30 mouse cellular contexts compared by ENCODE assay signal in the genomic region with DNA sequence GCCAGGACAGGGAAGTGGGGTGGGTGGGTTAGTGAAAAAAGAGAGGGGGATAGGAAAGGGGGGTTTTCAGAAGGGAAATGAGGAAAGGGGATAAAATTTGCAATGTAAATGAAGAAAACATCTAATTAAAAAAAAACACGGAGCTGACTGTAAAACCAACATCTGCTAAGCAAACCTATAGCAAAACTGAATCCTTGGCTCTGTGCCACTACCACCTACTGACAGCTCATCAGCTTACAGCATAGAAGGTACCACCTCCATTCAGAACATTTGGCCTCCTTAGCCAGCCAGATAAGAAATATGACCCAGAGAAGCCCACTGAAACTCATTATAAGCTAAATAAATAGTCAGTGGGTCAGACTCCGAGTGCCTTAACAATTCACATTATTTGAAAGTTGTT.
DNase-seq lines count a peak whose midpoint lies in the region; ATAC-seq and TF ChIP-seq lines count a peak whose summit lies in the region.
"Had no signal": no experiment of that assay in that cellular context is flagged by ENCODE, and none has a peak within 500 bp of the region (broad histone marks: within the 10 kb centered on the region; RNA-seq: fewer than 3 reads in every experiment).

No protein-coding gene starts in this region.

- no peaks in the 10 kb centered on the region for H3K36me3 ChIP-seq in hindbrain, postnatal 0 days (ENCODE audit: insufficient read depth, low read length)
- H3K36me3 ChIP-seq in hindbrain, embryonic 10.5 days: no peaks in the 10 kb centered on the region
- H3K36me3 ChIP-seq in midbrain, postnatal 0 days (ENCODE audit: insufficient read depth, low read length): no peaks in the 10 kb centered on the region
- no peaks in the 10 kb centered on the region for H3K36me3 ChIP-seq in midbrain, embryonic 16.5 days (ENCODE audit: control insufficient read depth, insufficient read depth, low read length)
- H3K36me3 ChIP-seq in stomach, postnatal 0 days (ENCODE audit: control insufficient read depth, insufficient read depth, low read length): no peaks in the 10 kb centered on the region
- H3K36me3 ChIP-seq: embryonic facial prominence, embryonic 13.5 days; heart, embryonic 10.5 days; hindbrain, embryonic 15.5 days; liver, embryonic 15.5 days; lung, embryonic 15.5 days; neural tube, embryonic 15.5 days had no signal

- no peak for TF ChIP-seq CTCF in hindbrain, postnatal 0 days (IDR thresholded peaks at IDR 0.05; ENCODE audit: low read depth)
- no peak for TF ChIP-seq CTCF in midbrain, postnatal 0 days (IDR thresholded peaks at IDR 0.05)
- TF ChIP-seq CTCF in stomach, postnatal 0 days (IDR thresholded peaks at IDR 0.05; ENCODE audit: low read depth): no peak

- H3K9ac ChIP-seq in hindbrain, postnatal 0 days (replicated peaks; ENCODE audit: low read length): no peak overlapping the region
- H3K9ac ChIP-seq in midbrain, postnatal 0 days (replicated peaks; ENCODE audit: low read length, poor library complexity, severe bottlenecking): no peak overlapping the region
- no peak overlapping the region for H3K9ac ChIP-seq in midbrain, embryonic 16.5 days (ENCODE audit: low read depth, low read length)
- no peak overlapping the region for H3K9ac ChIP-seq in stomach, postnatal 0 days (ENCODE audit: low read length)
- H3K9ac ChIP-seq: embryonic facial prominence, embryonic 13.5 days; hindbrain, embryonic 15.5 days; liver, embryonic 15.5 days; lung, embryonic 15.5 days; neural tube, embryonic 15.5 days had no signal

- WGBS in hindbrain, postnatal 0 days: 33% methylated on average over 2 of the region's 2 CpGs
- 65% methylated on average over 2 of the region's 2 CpGs for WGBS in hindbrain, embryonic 10.5 days
- WGBS in midbrain, postnatal 0 days: 43% methylated on average over 2 of the region's 2 CpGs
- 42% methylated on average over 2 of the region's 2 CpGs for WGBS in midbrain, embryonic 16.5 days
- 37% methylated on average over 2 of the region's 2 CpGs for WGBS in stomach, postnatal 0 days

- H3K4me2 ChIP-seq in hindbrain, postnatal 0 days (ENCODE audit: low read depth, low read length): no peak overlapping the region
- H3K4me2 ChIP-seq in midbrain, postnatal 0 days (ENCODE audit: low read depth, low read length, poor library complexity, severe bottlenecking): no peak overlapping the region
- no peak overlapping the region for H3K4me2 ChIP-seq in midbrain, embryonic 16.5 days (ENCODE audit: low read length)
- H3K4me2 ChIP-seq in stomach, postnatal 0 days (replicated peaks; ENCODE audit: low read depth): no peak overlapping the region
- H3K4me2 ChIP-seq: embryonic facial prominence, embryonic 13.5 days; hindbrain, embryonic 15.5 days; liver, embryonic 15.5 days; lung, embryonic 15.5 days; midbrain, embryonic 11.5 days; neural tube, embryonic 15.5 days had no signal

- ATAC-seq in hindbrain, postnatal 0 days: no peak
- no peak for ATAC-seq in midbrain, postnatal 0 days (ENCODE audit: low FRiP score)
- ATAC-seq in midbrain, embryonic 16.5 days: no peak
- ATAC-seq in stomach, postnatal 0 days (ENCODE audit: low FRiP score, low TSS enrichment): no peak
- ATAC-seq: Patski had no signal

- no peak for TF ChIP-seq EP300 in stomach, postnatal 0 days (optimal IDR thresholded peaks at IDR 0.05)

- H3K9me3 ChIP-seq in hindbrain, postnatal 0 days (ENCODE audit: low read length): no peaks in the 10 kb centered on the region
- no peaks in the 10 kb centered on the region for H3K9me3 ChIP-seq in hindbrain, embryonic 10.5 days
- no peaks in the 10 kb centered on the region for H3K9me3 ChIP-seq in midbrain, postnatal 0 days (ENCODE audit: low read length)
- no peaks in the 10 kb centered on the region for H3K9me3 ChIP-seq in midbrain, embryonic 16.5 days (replicated peaks; ENCODE audit: control insufficient read depth, low read length, poor library complexity, severe bottlenecking)
- no peaks in the 10 kb centered on the region for H3K9me3 ChIP-seq in stomach, postnatal 0 days (ENCODE audit: control insufficient read depth, low read length)
- H3K9me3 ChIP-seq: embryonic facial prominence, embryonic 13.5 days; heart, embryonic 10.5 days; hindbrain, embryonic 15.5 days; liver, embryonic 15.5 days; lung, embryonic 15.5 days; neural tube, embryonic 15.5 days had no signal

- no peak overlapping the region for H3K4me3 ChIP-seq in hindbrain, postnatal 0 days (ENCODE audit: low read length)
- no peak overlapping the region for H3K4me3 ChIP-seq in hindbrain, embryonic 10.5 days
- no peak overlapping the region for H3K4me3 ChIP-seq in midbrain, postnatal 0 days (ENCODE audit: low read depth, low read length)
- H3K4me3 ChIP-seq in midbrain, embryonic 16.5 days (ENCODE audit: low read depth, low read length): no peak overlapping the region
- no peak overlapping the region for H3K4me3 ChIP-seq in stomach, postnatal 0 days (ENCODE audit: low read depth, low read length)
- H3K4me3 ChIP-seq: embryonic facial prominence, embryonic 13.5 days; erythroblast, embryonic 14.5 days; heart, embryonic 10.5 days; hindbrain, embryonic 15.5 days; layer of hippocampus, adult 2 months; liver, embryonic 15.5 days; lung, embryonic 15.5 days; neural tube, embryonic 15.5 days had no signal

- H3K4me1 ChIP-seq in hindbrain, postnatal 0 days (ENCODE audit: insufficient read depth, low read length): no peaks in the 10 kb centered on the region
- no peaks in the 10 kb centered on the region for H3K4me1 ChIP-seq in hindbrain, embryonic 10.5 days (replicated peaks)
- H3K4me1 ChIP-seq in midbrain, postnatal 0 days (ENCODE audit: insufficient read depth, low read length): no peaks in the 10 kb centered on the region
- H3K4me1 ChIP-seq in midbrain, embryonic 16.5 days (ENCODE audit: control insufficient read depth, insufficient read depth, low read length): no peaks in the 10 kb centered on the region
- no peaks in the 10 kb centered on the region for H3K4me1 ChIP-seq in stomach, postnatal 0 days (replicated peaks; ENCODE audit: control insufficient read depth, insufficient read depth)
- H3K4me1 ChIP-seq: embryonic facial prominence, embryonic 13.5 days; heart, embryonic 10.5 days; hindbrain, embryonic 15.5 days; liver, embryonic 15.5 days; lung, embryonic 15.5 days; neural tube, embryonic 15.5 days had no signal

- DNase-seq in hindbrain, postnatal 0 days (ENCODE audit: low spot score): peak; percentile 31
- DNase-seq in hindbrain, embryonic 10.5 days (ENCODE audit: low spot score): no peak
- peak; percentile 17 for DNase-seq in midbrain, postnatal 0 days (ENCODE audit: low spot score)
- peak; percentile 1 for DNase-seq in MEL-GATA-1-ER (ENCODE audit: extremely low read depth, low read depth)
- DNase-seq in stomach, postnatal 0 days (ENCODE audit: low spot score): peak; percentile 18
- no peak for DNase-seq in thymus, postnatal 0 days (ENCODE audit: low spot score)
- DNase-seq: adrenal gland, postnatal 10 days; B cell, adult 2 months; cerebellum, adult 11-12 months; cerebellum, adult 9-11 months; embryo, embryonic 11 days; gastrocnemius, postnatal 25 days; heart, adult 11 months; heart, postnatal 36 days; kidney, adult 18-20 months; kidney, postnatal 36 days; liver; lung, postnatal 36 days; thymus, postnatal 14 days had no signal

- H3K27ac ChIP-seq in hindbrain, postnatal 0 days: no peak overlapping the region
- H3K27ac ChIP-seq in hindbrain, embryonic 10.5 days: no peak overlapping the region
- no peak overlapping the region for H3K27ac ChIP-seq in midbrain, postnatal 0 days (ENCODE audit: low read depth, low read length)
- no peak overlapping the region for H3K27ac ChIP-seq in midbrain, embryonic 16.5 days (ENCODE audit: low read length)
- H3K27ac ChIP-seq in stomach, postnatal 0 days (replicated peaks): no peak overlapping the region
- H3K27ac ChIP-seq: embryonic facial prominence, embryonic 13.5 days; heart, embryonic 10.5 days; hindbrain, embryonic 15.5 days; layer of hippocampus, adult 2 months; liver, embryonic 15.5 days; lung, embryonic 15.5 days; neural tube, embryonic 15.5 days had no signal

- no peaks in the 10 kb centered on the region for H3K27me3 ChIP-seq in hindbrain, postnatal 0 days (ENCODE audit: insufficient read depth, low read length)
- H3K27me3 ChIP-seq in hindbrain, embryonic 10.5 days (ENCODE audit: insufficient read depth, poor library complexity, severe bottlenecking): no peaks in the 10 kb centered on the region
- no peaks in the 10 kb centered on the region for H3K27me3 ChIP-seq in midbrain, postnatal 0 days (ENCODE audit: insufficient read depth, low read length)
- H3K27me3 ChIP-seq in midbrain, embryonic 16.5 days (ENCODE audit: control insufficient read depth, insufficient read depth, low read depth, low read length): no peaks in the 10 kb centered on the region
- no peaks in the 10 kb centered on the region for H3K27me3 ChIP-seq in stomach, postnatal 0 days (ENCODE audit: control insufficient read depth, insufficient read depth, low read length)
- H3K27me3 ChIP-seq: embryonic facial prominence, embryonic 13.5 days; hindbrain, embryonic 15.5 days; liver, embryonic 15.5 days; lung, embryonic 15.5 days; neural tube, embryonic 15.5 days; Patski had no signal

Comparison
In these comparisons a context has a peak if more than half of its experiments do, and no peak if none do; other contexts are left out.
1. DNase-seq: peak in hindbrain, postnatal 0 days (single experiment), midbrain, postnatal 0 days (single experiment), MEL-GATA-1-ER (single experiment) and stomach, postnatal 0 days (single experiment); none in hindbrain, embryonic 10.5 days (single experiment) and thymus, postnatal 0 days (single experiment).